Mouse (Mus musculus) kidney, embryonic 14.5 days (tissue): ENCODE data around the gene Aplp2. TPM values are rescaled to one million over a fixed set of nuclear protein-coding genes. Genes with fewer than 3 reads are reported as not detected.

Experiments
- ATAC-seq: fragments of 200-750 bp; cut with Nextera tagmentation; 2 replicates; pipeline ENCODE4 v1.8.0; 2017; ENCODE audit warnings: moderate number of reproducible peaks, mild to moderate bottlenecking, moderate TSS enrichment, moderate library complexity; ENCODE audit not compliant: low FRiP score, low TSS enrichment
- H3K27ac ChIP-seq: fragments of 300-500 bp; sonication (generic); 2 replicates; pipeline ENCODE4 v1.5.1; 2014; ENCODE audit warnings: low read depth, mild to moderate bottlenecking, low read length, moderate library complexity, mixed read lengths
- H3K27me3 ChIP-seq: fragments of 300-500 bp; sonication (generic); 2 replicates; pipeline ENCODE4 v1.6.1; 2014; ENCODE audit warnings: mild to moderate bottlenecking, low read length; ENCODE audit not compliant: control insufficient read depth, insufficient read depth
- H3K36me3 ChIP-seq: fragments of 300-500 bp; sonication (generic); 2 replicates; pipeline ENCODE4 v1.6.1; 2014; ENCODE audit warnings: low read length, mixed read lengths; ENCODE audit not compliant: control insufficient read depth, insufficient read depth
- H3K4me1 ChIP-seq: fragments of 300-500 bp; sonication (generic); 2 replicates; pipeline ENCODE4 v1.6.1; 2014; ENCODE audit warnings: low read length, mixed read lengths; ENCODE audit not compliant: control insufficient read depth, insufficient read depth
- H3K4me2 ChIP-seq: fragments of 300-500 bp; sonication (generic); replicated peaks from 2 replicates; pipeline ENCODE4 v1.6.1; 2014; ENCODE audit warnings: low read depth, mild to moderate bottlenecking, low read length
- H3K4me3 ChIP-seq: fragments of 300-500 bp; sonication (generic); 2 replicates; pipeline ENCODE4 v1.5.1; 2014; ENCODE audit warnings: mild to moderate bottlenecking, low read length
- H3K9ac ChIP-seq: fragments of 300-500 bp; sonication (generic); 2 replicates; pipeline ENCODE4 v1.6.1; 2014; ENCODE audit warnings: low read depth, mild to moderate bottlenecking, low read length, moderate library complexity
- H3K9me3 ChIP-seq: fragments of 300-500 bp; sonication (generic); 2 replicates; pipeline ENCODE4 v1.6.1; 2016; ENCODE audit warnings: low read length; ENCODE audit not compliant: control insufficient read depth
- WGBS: fragments of 180-500 bp; shearing (Covaris S2); extraction: QIAGEN DNeasy Blood & Tissue Kit; methylation state at CpG from one replicate; pipeline ENCODE4 v1.1.7; 2014; 5-methylcytosine and 5-hydroxymethylcytosine counted together
- polyA plus RNA-seq: library from polyadenylated mRNA; unstranded; fragments of >200 nt; fragmentation: Nextera tagmentation; extraction: Ambion mirVana; gene quantifications from 2 replicates; pipeline ENCODE4 v1.2.1, GENCODE M21; 2014

Gene Aplp2
- polyA plus RNA-seq, 1 experiment from 2014 or later, result 315 TPM

- peak overlapping the region; percentile 57 for H3K4me3 ChIP-seq
- no peaks in the 10 kb centered on the region for H3K9me3 ChIP-seq
- peaks cover 41% of the 10 kb centered on the region for H3K27me3 ChIP-seq
- peak overlapping the region; percentile 58 for H3K9ac ChIP-seq
- no peaks in the 10 kb centered on the region for H3K36me3 ChIP-seq
- 9% methylated on average over 26 of the region's 26 CpGs for WGBS
- no peak overlapping the region for H3K27ac ChIP-seq
- H3K4me2 ChIP-seq, result peak overlapping the region; percentile 82
- H3K4me1 ChIP-seq, result 0 out of 2 replicates have a peak, but pooled peaks cover 13% of the 10 kb centered on the region
- 0 out of 2 replicates have a peak, but pooled peaks have one; percentile 41 for ATAC-seq
These were observed 81.0 kb downstream of the Aplp2 start for GRCm38 (mm10) chr9:31130357-31131204.

DNA sequence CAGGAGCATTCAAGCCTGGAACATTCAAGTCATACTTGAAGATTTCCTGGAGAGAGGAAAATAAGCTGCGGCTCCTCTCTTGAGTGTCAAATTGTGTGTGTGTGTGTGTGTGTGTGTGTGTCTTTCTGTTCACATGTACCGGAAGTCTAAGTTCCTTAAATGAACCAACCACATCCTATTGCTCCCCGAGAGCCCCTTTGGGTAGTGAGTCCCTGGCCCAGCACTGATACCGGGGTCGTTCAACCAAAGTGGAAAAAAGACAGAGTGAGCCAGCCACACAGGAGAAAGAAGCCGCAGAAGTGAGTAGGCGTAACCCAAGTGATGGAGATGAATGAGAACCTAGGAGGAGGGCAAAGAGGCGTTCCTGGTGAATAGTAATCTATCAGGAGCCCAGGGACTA is 81.7 kb downstream of the Aplp2 start:
- no peak for ATAC-seq
- Histone ChIP-seq H3K4me1 (0 out of 2 replicates have a peak, but pooled peaks cover 13% of the 10 kb centered on the region), H3K4me3 (peak overlapping the region; percentile 57), H3K4me2 (peak overlapping the region; percentile 82), H3K27ac (no peak overlapping the region), H3K9me3 (no peaks in the 10 kb centered on the region), H3K9ac (0 out of 2 replicates have a peak overlapping the region, but pooled peaks have one; percentile 58), H3K36me3 (no peaks in the 10 kb centered on the region), H3K27me3 (peaks cover 41% of the 10 kb centered on the region)
- WGBS, result 51% methylated on average over 8 of the region's 8 CpGs

- WGBS, result 56% methylated on average over 12 of the region's 12 CpGs
- H3K27me3 ChIP-seq, result peaks cover 37% of the 10 kb centered on the region
These were observed 83.6 kb downstream of the Aplp2 start for GRCm38 (mm10) chr9:31127876-31128465.

GRCm38 (mm10) chr9:31126079-31126478 is 85.5 kb downstream of the Aplp2 start:
- H3K27me3 ChIP-seq, result peaks cover 19% of the 10 kb centered on the region
- no peaks in the 10 kb centered on the region for H3K9me3 ChIP-seq
- 0 out of 2 replicates have a peak, but pooled peaks cover 11% of the 10 kb centered on the region for H3K4me1 ChIP-seq
- no peak for ATAC-seq
- no peak overlapping the region for H3K9ac ChIP-seq
- H3K4me3 ChIP-seq, result no peak overlapping the region
- H3K27ac ChIP-seq, result no peak overlapping the region
- no peaks in the 10 kb centered on the region for H3K36me3 ChIP-seq
- H3K4me2 ChIP-seq, result no peak overlapping the region
- WGBS, result 79% methylated on average over 7 of the region's 7 CpGs

More at GRCm38 (mm10) chr9:31127876-31128465, 83.6 kb downstream of the Aplp2 start:
- no peaks in the 10 kb centered on the region for H3K36me3 ChIP-seq
- no peak overlapping the region for H3K27ac ChIP-seq
- H3K4me1 ChIP-seq, result 0 out of 2 replicates have a peak, but pooled peaks cover 13% of the 10 kb centered on the region
- H3K4me2 ChIP-seq, result no peak overlapping the region
- H3K9me3 ChIP-seq, result no peaks in the 10 kb centered on the region
- no peak for ATAC-seq
- no peak overlapping the region for H3K9ac ChIP-seq
- H3K4me3 ChIP-seq, result no peak overlapping the region

DNA sequence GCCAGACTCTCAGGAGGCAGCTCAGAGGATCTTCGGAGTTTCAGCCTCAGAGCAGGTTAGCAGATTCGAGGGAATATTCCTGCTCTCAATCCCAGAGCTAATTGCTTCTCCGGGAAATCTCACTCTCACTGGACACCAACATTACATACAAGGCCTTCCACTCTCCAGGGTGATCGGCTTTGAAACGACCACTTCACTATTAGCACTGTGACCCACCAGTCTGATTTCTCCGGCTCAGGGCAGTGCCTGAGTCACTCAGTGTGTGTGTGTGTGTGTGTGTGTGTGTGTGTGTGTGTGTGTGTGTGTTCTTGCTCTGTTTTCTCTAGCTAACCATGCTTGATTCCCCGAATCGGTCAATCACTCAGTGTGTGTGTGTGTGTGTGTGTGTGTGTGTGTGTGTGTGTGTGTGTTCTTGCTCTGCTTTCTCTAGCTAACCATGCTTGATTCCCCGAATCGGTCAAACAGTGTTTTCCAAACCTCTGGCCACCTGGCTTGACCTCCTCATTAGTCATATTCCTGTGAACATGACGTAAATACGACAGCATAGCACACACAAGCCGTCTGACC is 89.1 kb downstream of the Aplp2 start:
- H3K4me2 ChIP-seq, result no peak overlapping the region
- no peak overlapping the region for H3K9ac ChIP-seq
- no peak overlapping the region for H3K4me3 ChIP-seq
- 57% methylated on average over 13 of the region's 13 CpGs for WGBS
- no peaks in the 10 kb centered on the region for H3K9me3 ChIP-seq
- no peak overlapping the region for H3K27ac ChIP-seq
- no peaks in the 10 kb centered on the region for H3K27me3 ChIP-seq
- no peak for ATAC-seq
- H3K36me3 ChIP-seq, result no peaks in the 10 kb centered on the region
- H3K4me1 ChIP-seq, result peaks cover 5% of the 10 kb centered on the region; the same call in 1 of the 2 replicates

- no peak overlapping the region for H3K27ac ChIP-seq
- no peaks in the 10 kb centered on the region for H3K9me3 ChIP-seq
- H3K4me3 ChIP-seq, result no peak overlapping the region
- H3K4me2 ChIP-seq, result no peak overlapping the region
- H3K4me1 ChIP-seq, result peaks cover 5% of the 10 kb centered on the region; the same call in 1 of the 2 replicates
- no peaks in the 10 kb centered on the region for H3K36me3 ChIP-seq
- no peak for ATAC-seq
- H3K27me3 ChIP-seq, result no peaks in the 10 kb centered on the region
- WGBS, result 29% methylated on average over 4 of the region's 4 CpGs
- H3K9ac ChIP-seq, result no peak overlapping the region
These were observed 91.1 kb downstream of the Aplp2 start for GRCm38 (mm10) chr9:31120533-31120915.

GRCm38 (mm10) chr9:31119882-31120532 is 91.6 kb downstream of the Aplp2 start:
- H3K9me3 ChIP-seq, result no peaks in the 10 kb centered on the region
- no peaks in the 10 kb centered on the region for H3K36me3 ChIP-seq
- no peaks in the 10 kb centered on the region for H3K27me3 ChIP-seq
- 0 out of 2 replicates have a peak overlapping the region, but pooled peaks have one; percentile 11 for H3K4me2 ChIP-seq
- WGBS, result 23% methylated on average over 11 of the region's 11 CpGs
- peak; percentile 26; the same call in 1 of the 2 replicates for ATAC-seq
- H3K27ac ChIP-seq, result 0 out of 2 replicates have a peak overlapping the region, but pooled peaks have one; percentile 20
- H3K4me3 ChIP-seq, result no peak overlapping the region
- no peak overlapping the region for H3K9ac ChIP-seq
- peaks cover 5% of the 10 kb centered on the region; the same call in 1 of the 2 replicates for H3K4me1 ChIP-seq

DNA sequence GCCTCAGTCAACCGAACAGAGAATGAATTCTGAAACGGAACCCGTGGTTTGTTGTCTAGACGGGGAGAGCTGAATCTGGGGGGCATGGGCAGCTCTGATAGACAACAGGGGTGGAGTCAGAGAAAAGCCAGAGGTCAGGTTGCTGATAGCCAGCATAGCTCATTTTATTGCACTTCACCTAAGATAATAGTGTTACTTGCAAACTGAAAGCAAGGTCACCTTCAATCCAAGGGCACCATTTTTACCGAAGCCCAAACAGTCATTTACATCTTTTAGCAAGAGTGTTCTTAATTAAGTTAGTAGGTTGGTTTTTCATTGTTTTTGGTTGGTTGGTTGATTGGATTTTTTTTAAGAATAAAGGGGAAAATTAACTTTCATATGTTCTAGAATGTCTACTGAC is 92.2 kb downstream of the Aplp2 start:
- peaks cover 5% of the 10 kb centered on the region; the same call in 1 of the 2 replicates for H3K4me1 ChIP-seq

More for the DNA sequence above, 92.2 kb downstream of the Aplp2 start:
- Histone ChIP-seq H3K4me2 (no peak overlapping the region), H3K9ac (no peak overlapping the region), H3K27me3 (no peaks in the 10 kb centered on the region), H3K36me3 (no peaks in the 10 kb centered on the region), H3K27ac (no peak overlapping the region), H3K4me3 (no peak overlapping the region), H3K9me3 (no peaks in the 10 kb centered on the region)
- ATAC-seq, result no peak
- 54% methylated on average over 5 of the region's 5 CpGs for WGBS
